Mouse (Mus musculus) layer of hippocampus, adult 9-10 months (tissue): ENCODE data around the gene Sclt1.

Experiments
- DNase-seq: peaks from one replicate; pipeline ENCODE4 v3.0.0; 2022; ENCODE audit warnings: low spot score

The Sclt1 gene

GRCm38 (mm10) chr3:41586330-41586729, 156.0 kb downstream of the Sclt1 start:
- no peak for DNase-seq

- no peak for DNase-seq
Measured at GRCm38 (mm10) chr3:41585548-41585947, 156.8 kb downstream of the Sclt1 start.

DNA sequence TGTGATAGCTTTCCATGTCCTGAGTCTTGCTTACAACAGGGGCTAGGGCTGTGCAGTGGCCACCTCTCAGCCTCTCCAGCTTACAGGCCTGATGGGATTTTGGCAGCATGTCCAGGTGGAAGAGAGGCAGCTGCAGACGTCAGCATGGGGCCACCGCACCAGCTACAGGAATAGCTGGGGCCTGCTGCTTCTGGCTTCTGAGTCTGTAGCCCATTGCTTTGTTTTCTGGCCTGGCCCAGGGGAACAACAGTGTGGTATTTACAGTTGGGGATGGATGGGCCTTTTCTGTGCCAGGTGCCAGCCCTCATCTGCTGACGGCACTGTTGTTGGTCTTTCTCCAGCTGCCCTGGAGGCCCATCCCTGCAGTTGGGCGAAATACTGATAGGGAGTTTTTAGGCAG, 158.7 kb downstream of the Sclt1 start:
- DNase-seq, result no peak

DNA sequence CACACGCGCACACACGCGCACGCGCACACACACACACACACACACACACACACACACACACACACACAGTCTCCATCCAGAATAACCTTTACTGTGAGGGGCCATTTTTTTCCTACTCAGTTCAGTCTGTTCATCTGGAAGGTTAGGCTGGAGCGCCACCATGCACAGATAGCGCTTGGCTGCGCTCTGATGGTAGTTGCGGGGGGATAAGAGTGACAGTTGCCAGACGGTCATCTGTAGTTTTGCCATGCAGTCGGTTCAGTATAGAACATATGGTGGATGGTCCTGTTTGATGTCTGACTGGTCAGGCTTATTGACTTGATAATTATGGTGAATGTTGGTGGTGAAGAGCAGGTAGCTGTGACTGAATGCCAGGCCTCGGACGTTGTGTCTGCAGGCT, 159.2 kb downstream of the Sclt1 start:
- no peak for DNase-seq

DNA sequence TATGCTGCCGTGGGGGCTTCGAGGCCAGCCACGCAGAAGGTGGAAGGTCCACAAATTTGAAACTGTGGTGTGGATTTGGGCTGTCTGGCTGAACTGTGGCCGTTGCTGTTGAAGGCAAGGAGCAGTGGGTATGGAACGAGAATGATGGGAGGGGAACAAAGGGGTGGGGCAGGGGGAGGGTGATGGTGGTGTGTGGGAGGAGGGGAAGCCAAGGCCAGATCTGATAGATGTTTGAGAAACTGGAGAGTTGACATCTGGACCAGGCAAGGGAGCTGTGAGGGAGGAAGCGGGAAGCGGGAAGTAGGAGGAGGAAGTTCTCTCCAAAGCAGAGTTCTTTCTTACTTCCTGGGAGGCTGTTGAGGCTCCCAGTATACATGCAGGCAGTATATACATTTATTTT, 160.1 kb downstream of the Sclt1 start:
- no peak for DNase-seq

- DNase-seq, result no peak
Measured at GRCm38 (mm10) chr3:41581436-41581835, 160.9 kb downstream of the Sclt1 start.

- no peak for DNase-seq
Measured at GRCm38 (mm10) chr3:41580401-41581323, 161.7 kb downstream of the Sclt1 start.

- no peak for DNase-seq
Measured at GRCm38 (mm10) chr3:41579873-41580272, 162.4 kb downstream of the Sclt1 start.

DNA sequence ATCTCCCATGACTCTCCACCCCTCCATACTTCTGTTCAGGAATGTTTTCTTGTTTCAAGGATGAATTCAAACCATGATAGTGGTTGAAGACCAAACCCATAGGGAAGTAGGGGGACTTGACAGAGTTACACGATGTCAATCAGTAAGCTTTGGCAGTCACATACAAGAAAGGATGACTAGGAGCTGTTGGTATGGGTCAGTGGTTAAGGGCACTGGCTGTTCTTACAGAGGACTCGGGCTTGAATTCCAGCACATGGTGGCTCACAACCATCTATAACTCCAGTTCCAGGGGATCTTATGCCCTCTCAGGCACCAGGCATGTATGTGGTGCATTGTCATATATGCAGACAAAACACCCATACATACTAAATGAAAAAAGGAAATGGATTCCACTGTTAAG, 165.1 kb downstream of the Sclt1 start:
- no peak for DNase-seq
